16 mouse cellular contexts compared by ENCODE assay signal in genomic region chr8:128671813-128672212, GRCm38 (mm10).
"Had no signal": no experiment of that assay in that cellular context is flagged by ENCODE, and none has a peak within 500 bp of the region (broad histone marks: within the 10 kb centered on the region; RNA-seq: fewer than 3 reads in every experiment).

No protein-coding gene starts in this region.

- H3K27ac ChIP-seq: liver, embryonic 14.5 days; midbrain, embryonic 13.5 days; midbrain, embryonic 15.5 days; neural tube, embryonic 13.5 days; neural tube, embryonic 15.5 days had no signal

- ATAC-seq: midbrain, embryonic 13.5 days; midbrain, embryonic 15.5 days had no signal

- H3K4me3 ChIP-seq: megakaryocyte, embryonic 14.5 days; midbrain, embryonic 13.5 days; midbrain, embryonic 15.5 days; neural tube, embryonic 13.5 days; neural tube, embryonic 15.5 days had no signal

- DNase-seq: lung, adult 18-20 months; lung, embryonic 14.5 days; lung, postnatal 10 days; lung, postnatal 4 days; retina, postnatal 1 day; right cerebral cortex, postnatal 25 days; right cerebral cortex, postnatal 4 days; spleen, adult 18-20 months; thymus, adult 2 months; thymus, postnatal 36 days had no signal

- H3K4me1 ChIP-seq: midbrain, embryonic 13.5 days; midbrain, embryonic 15.5 days had no signal
